Mouse (Mus musculus): ENCODE results near the gene Grem2. TPM values are rescaled to one million over a fixed set of nuclear protein-coding genes. Genes with fewer than 3 reads are reported as not detected.

The Grem2 gene
- polyA plus RNA-seq, 1 experiment, result 1.6 TPM

DNA sequence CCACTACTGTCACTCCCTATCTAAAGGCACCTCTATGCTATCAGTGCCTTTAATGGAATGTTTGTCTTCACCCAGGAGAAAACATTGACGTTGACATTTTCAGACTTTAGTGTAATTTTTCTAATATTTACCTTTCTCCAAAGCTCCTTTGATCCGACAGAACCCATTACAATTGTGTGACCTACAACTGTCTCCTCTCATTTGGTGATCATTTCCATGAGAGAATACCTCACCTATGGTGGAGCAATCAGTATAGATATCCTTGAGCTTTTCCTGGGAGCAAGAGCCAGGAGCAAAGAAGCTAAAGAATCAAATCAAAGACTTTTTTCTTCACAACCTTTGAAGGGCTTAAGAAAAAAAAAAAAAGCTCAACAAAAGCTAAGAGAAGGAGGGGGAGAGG is 65.4 kb downstream of the Grem2 start:
- TF ChIP-seq CTCF (IDR thresholded peaks at IDR 0.05; ENCODE audit: control insufficient read depth, insufficient read depth, low read length) (no peak), POLR2A (IDR thresholded peaks at IDR 0.05; ENCODE audit: borderline replicate concordance, control insufficient read depth, low read depth, low read length) (no peak)
- no peaks in the 10 kb centered on the region for H3K4me1 ChIP-seq (ENCODE audit: control insufficient read depth, insufficient read depth, low read length)
- no peak overlapping the region for H3K27ac ChIP-seq (ENCODE audit: control insufficient read depth, insufficient read depth, low read depth, low read length, poor library complexity)
- 67% methylated on average over 2 of the region's 2 CpGs for WGBS
- no peak overlapping the region for H3K4me3 ChIP-seq (replicated peaks; ENCODE audit: control insufficient read depth, low read depth, low read length)

DNA sequence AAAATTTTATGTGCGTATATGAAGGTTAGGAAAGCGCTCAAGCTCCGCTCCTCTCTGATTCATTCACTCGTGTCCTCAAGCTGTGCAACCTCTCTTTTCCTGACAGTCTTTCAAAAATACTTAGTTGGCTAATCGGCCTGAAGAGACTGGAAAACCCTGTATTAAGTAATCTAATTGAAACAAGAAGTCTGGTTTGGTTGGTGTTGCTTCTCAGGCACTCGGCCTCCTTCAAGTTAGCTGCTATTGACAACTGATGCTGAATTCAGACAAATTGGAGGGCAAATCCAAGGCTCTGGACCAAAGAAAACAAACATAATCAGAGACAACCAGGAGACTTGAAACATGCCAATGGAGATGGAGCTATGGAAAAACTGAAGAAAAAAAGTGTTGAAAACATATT is 76.8 kb downstream of the Grem2 start:
- Histone ChIP-seq H3K27ac (ENCODE audit: control insufficient read depth, insufficient read depth, low read depth, low read length, poor library complexity) (no peak overlapping the region), H3K4me1 (ENCODE audit: control insufficient read depth, insufficient read depth, low read length) (no peaks in the 10 kb centered on the region), H3K4me3 (replicated peaks; ENCODE audit: control insufficient read depth, low read depth, low read length) (no peak overlapping the region)
- WGBS, result 79% methylated on average over 6 of the region's 6 CpGs
- TF ChIP-seq POLR2A (IDR thresholded peaks at IDR 0.05; ENCODE audit: borderline replicate concordance, control insufficient read depth, low read depth, low read length) (no peak), CTCF (IDR thresholded peaks at IDR 0.05; ENCODE audit: control insufficient read depth, insufficient read depth, low read length) (no peak)

DNA sequence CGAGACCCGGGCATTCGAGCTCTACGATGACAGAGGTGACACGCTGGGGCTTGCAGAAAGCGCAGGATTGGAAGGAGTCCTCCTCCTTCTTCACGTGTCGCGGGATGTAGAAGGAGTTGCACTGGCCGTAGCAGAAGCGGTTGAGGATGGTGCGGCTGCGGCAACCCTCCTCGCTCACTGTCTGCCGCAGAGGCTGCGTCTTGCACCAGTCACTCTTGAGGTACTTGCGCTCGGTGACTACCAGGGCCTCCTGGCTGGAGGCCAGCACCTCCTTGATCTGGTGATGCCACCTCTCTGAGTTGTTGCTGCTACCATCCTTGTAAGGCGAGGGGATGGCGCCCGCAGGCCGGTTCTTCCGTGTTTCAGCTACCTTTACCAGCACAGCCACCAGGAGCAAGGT is 84.8 kb downstream of the Grem2 start:
- Histone ChIP-seq H3K4me1 (ENCODE audit: control insufficient read depth, insufficient read depth, low read length) (no peaks in the 10 kb centered on the region), H3K27ac (ENCODE audit: control insufficient read depth, insufficient read depth, low read depth, low read length, poor library complexity) (no peak overlapping the region), H3K4me3 (replicated peaks; ENCODE audit: control insufficient read depth, low read depth, low read length) (no peak overlapping the region)
- no peak for TF ChIP-seq CTCF (IDR thresholded peaks at IDR 0.05; ENCODE audit: control insufficient read depth, insufficient read depth, low read length)
- 90% methylated on average over 23 of the region's 23 CpGs for WGBS

DNA sequence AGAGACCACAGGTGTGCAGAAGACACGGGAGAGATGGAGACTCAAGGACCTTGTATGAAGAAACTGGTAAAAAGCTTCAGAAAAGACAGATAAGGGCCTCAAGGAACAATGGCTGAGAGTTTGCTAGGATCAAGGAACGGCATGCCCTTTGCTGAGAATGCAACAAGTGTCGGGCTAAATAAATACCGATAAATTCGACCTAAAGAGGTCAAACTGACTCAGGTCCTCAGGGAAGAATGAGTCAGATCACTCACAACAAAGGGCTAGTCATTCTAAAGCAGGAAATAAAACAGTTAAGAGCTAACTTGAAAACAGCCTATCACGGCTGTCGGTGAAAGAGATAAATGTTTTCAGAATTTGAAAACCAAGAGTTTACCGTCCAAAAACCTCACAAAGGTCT is 95.1 kb downstream of the Grem2 start:
- no peak overlapping the region for H3K4me3 ChIP-seq (replicated peaks; ENCODE audit: control insufficient read depth, low read depth, low read length)
- 50% methylated on average over 8 of the region's 8 CpGs for WGBS

DNA sequence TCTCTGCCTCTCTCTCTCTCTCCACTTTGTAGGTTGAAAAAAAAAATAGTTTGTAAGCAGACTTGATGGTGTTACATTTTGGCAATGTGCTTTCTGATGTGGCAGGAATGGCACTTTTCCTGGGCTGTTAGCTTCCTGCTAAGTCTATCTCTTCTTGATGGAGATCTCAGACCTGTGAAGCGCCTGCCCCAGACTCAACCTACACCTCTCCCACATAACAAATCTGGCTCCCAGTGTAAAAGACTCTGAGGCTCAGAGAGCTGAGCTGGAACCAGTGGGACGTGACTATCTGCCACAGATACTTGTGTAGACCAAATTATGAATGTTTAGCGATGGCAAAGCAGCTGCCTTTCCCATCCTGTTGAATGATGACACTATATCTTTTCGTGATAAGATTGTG is 109.8 kb downstream of the Grem2 start:
- WGBS, result 72% methylated on average over 4 of the region's 4 CpGs
- Histone ChIP-seq H3K4me3 (replicated peaks; ENCODE audit: control insufficient read depth, low read depth, low read length) (no peak overlapping the region), H3K27ac (ENCODE audit: control insufficient read depth, insufficient read depth, low read depth, low read length, poor library complexity) (no peak overlapping the region), H3K4me1 (ENCODE audit: control insufficient read depth, insufficient read depth, low read length) (no peaks in the 10 kb centered on the region)
- no peak for TF ChIP-seq POLR2A (IDR thresholded peaks at IDR 0.05; ENCODE audit: borderline replicate concordance, control insufficient read depth, low read depth, low read length)
- TF ChIP-seq CTCF (IDR thresholded peaks at IDR 0.05; ENCODE audit: control insufficient read depth, insufficient read depth, low read length), result no peak

More for the DNA sequence above, 95.1 kb downstream of the Grem2 start:
- H3K27ac ChIP-seq (ENCODE audit: control insufficient read depth, insufficient read depth, low read depth, low read length, poor library complexity), result no peak overlapping the region
- no peak for TF ChIP-seq CTCF (IDR thresholded peaks at IDR 0.05; ENCODE audit: control insufficient read depth, insufficient read depth, low read length)
- no peak for TF ChIP-seq POLR2A (IDR thresholded peaks at IDR 0.05; ENCODE audit: borderline replicate concordance, control insufficient read depth, low read depth, low read length)
- no peaks in the 10 kb centered on the region for H3K4me1 ChIP-seq (ENCODE audit: control insufficient read depth, insufficient read depth, low read length)

DNA sequence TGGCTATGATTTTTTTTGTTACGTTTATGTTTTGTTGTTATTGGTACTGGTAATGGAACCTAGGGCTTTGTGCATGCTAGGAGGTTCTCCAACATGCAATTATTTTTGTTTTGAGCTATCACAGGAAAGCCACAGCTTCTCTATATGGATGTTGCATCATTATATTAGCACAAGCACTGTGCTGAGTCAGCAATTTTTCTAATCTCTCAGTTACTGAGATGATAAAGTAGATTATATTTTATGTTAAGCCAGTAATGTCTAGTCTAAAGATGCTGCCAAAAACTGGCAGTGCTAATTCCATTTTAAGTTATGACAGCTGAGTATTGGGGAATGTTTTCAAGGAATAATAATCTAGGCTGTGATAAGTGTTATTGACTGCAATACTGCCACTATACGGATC is 133.0 kb downstream of the Grem2 start:
- TF ChIP-seq CTCF (IDR thresholded peaks at IDR 0.05; ENCODE audit: control insufficient read depth, insufficient read depth, low read length) (no peak), POLR2A (IDR thresholded peaks at IDR 0.05; ENCODE audit: borderline replicate concordance, control insufficient read depth, low read depth, low read length) (no peak)
- 75% methylated on average over 2 of the region's 2 CpGs for WGBS
- H3K4me1 ChIP-seq (ENCODE audit: control insufficient read depth, insufficient read depth, low read length), result no peaks in the 10 kb centered on the region
- H3K4me3 ChIP-seq (replicated peaks; ENCODE audit: control insufficient read depth, low read depth, low read length), result no peak overlapping the region
- H3K27ac ChIP-seq (ENCODE audit: control insufficient read depth, insufficient read depth, low read depth, low read length, poor library complexity), result no peak overlapping the region
